Mouse (Mus musculus) forebrain, embryonic 11.5 days (tissue): Measurements from ENCODE around the gene Gsdma3. TPM values are rescaled to one million over a fixed set of nuclear protein-coding genes. Genes with fewer than 3 reads are reported as not detected.

ENCODE experiments used
- ATAC-seq: fragments of 200-750 bp; cut with Nextera tagmentation; replicated peaks from 2 replicates; pipeline ENCODE4 v1.8.0; 2017; ENCODE audit warnings: moderate TSS enrichment; ENCODE audit not compliant: low FRiP score
- DNase-seq: peaks from one replicate; pipeline ENCODE4 v3.0.0-alpha.2; 2017; ENCODE audit warnings: low spot score
- H3K27ac ChIP-seq: fragments of 300-500 bp; sonication (generic); 2 replicates; pipeline ENCODE4 v1.5.1; 2014; ENCODE audit warnings: low read depth, low read length
- H3K27me3 ChIP-seq: fragments of 300-500 bp; sonication (generic); 2 replicates; pipeline ENCODE4 v1.6.1; 2014; ENCODE audit warnings: mild to moderate bottlenecking, low read length, mixed read lengths; ENCODE audit not compliant: control insufficient read depth, insufficient read depth
- H3K36me3 ChIP-seq: fragments of 300-500 bp; sonication (generic); 2 replicates; pipeline ENCODE4 v1.6.1; 2014; ENCODE audit warnings: mild to moderate bottlenecking, low read length, moderate library complexity, mixed read lengths; ENCODE audit not compliant: control insufficient read depth, insufficient read depth
- H3K4me1 ChIP-seq: fragments of 300-500 bp; sonication (generic); replicated peaks from 2 replicates; pipeline ENCODE4 v1.6.1; 2014; ENCODE audit warnings: low read length, mixed read lengths; ENCODE audit not compliant: control insufficient read depth, insufficient read depth
- H3K4me2 ChIP-seq: fragments of 300-500 bp; sonication (generic); 2 replicates; pipeline ENCODE4 v1.6.1; 2014; ENCODE audit warnings: low read depth, mild to moderate bottlenecking, low read length, moderate library complexity, mixed read lengths; ENCODE audit not compliant: severe bottlenecking
- H3K4me3 ChIP-seq: fragments of 300-500 bp; sonication (generic); 2 replicates; pipeline ENCODE4 v1.5.1; 2014; ENCODE audit warnings: low read depth, low read length
- H3K9ac ChIP-seq: fragments of 300-500 bp; sonication (generic); 2 replicates; pipeline ENCODE4 v1.6.1; 2014; ENCODE audit warnings: low read length
- H3K9me3 ChIP-seq: fragments of 300-500 bp; sonication (generic); 2 replicates; pipeline ENCODE4 v1.6.1; 2016; ENCODE audit warnings: low read length, mixed read lengths; ENCODE audit not compliant: control insufficient read depth
- WGBS: fragments of 180-500 bp; shearing (Covaris S2); extraction: QIAGEN DNeasy Blood & Tissue Kit; methylation state at CpG from one replicate; pipeline ENCODE4 v1.1.7; 2014; 5-methylcytosine and 5-hydroxymethylcytosine counted together
- polyA plus RNA-seq: library from polyadenylated mRNA; unstranded; fragments of >200 nt; fragmentation: Nextera tagmentation; extraction: Ambion mirVana; gene quantifications from 2 replicates; pipeline ENCODE4 v1.2.1, GENCODE M21; 2014

The Gsdma3 gene
- not detected in 2 replicates for polyA plus RNA-seq

DNA sequence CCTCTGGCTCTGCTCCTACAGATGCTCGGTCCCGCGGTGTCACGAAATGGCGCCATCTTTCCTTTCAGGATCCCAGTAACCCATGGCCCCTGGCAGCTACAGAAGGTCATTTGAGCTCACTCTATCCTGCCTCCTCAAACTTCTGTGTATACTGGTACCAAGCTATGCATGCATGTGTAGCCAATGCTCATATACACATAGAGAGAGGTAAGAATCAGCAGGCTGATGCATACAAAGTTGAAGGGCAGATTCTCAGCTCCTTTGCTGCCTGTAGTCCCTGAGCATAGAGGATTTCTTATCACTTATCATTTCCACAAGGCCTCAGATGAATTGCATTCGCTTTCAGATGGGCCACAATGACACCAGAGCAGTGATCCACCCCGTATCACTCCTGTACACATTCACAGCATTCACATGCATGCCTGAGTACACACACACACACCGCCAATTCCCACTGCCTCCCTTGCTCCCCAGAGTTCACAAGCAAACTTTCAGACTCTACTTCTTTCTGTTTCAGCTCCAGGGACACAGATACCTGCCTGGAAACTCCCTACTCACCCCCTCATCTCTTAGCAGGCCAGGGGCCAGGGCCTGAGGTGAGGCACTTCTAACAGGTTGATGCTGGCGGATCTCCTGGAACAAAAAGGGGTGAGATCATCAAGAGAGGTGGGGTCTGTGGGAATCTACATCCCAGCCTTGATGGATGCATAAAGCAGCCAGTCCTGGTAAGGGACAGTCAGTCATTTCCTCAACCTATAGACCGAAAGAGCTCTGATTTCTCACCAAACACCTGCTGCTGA, at the start of gene Gsdma3, which contains the start of gene Gm12355:
Gene Gsdma3 (plus strand): TSS at position 750 of the 800 bp plus-strand sequence.
Gene Gm12355 (minus strand): TSS at position 51 of the 800 bp plus-strand sequence.
- no peaks in the 10 kb centered on the region for H3K36me3 ChIP-seq
- H3K4me2 ChIP-seq = no peak within 1 kb of the TSS
- H3K27me3 ChIP-seq = no peaks in the 10 kb centered on the region
- WGBS = 88% methylated on average over 10 of the region's 10 CpGs
- ATAC-seq (no peak), DNase-seq (no peak)
- no peaks in the 10 kb centered on the region for H3K4me1 ChIP-seq
- H3K9ac ChIP-seq = no peak within 1 kb of the TSS
- no peak within 1 kb of the TSS for H3K4me3 ChIP-seq
- no peak within 1 kb of the TSS for H3K27ac ChIP-seq
- no peaks in the 10 kb centered on the region for H3K9me3 ChIP-seq

DNA sequence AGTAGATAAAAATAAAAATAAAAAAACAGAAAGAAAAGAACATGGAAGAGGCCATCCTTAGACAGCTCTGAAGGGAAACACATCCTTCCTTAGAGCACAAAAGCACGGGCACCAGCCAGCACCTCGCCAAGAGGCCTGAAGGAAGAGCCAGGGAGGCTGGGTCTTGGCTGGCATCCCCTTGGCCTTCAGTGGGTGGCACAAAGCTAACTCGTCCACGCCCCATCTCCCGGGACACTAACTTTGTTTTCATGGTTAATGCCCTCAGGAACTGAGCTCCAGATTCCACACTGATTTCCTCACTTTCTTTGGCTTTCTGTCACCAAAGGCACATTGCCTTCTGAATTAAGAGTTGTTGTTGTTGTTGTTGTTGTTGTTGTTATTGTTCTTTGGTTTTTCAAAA, 48.4 kb upstream of the Gsdma3 start:
- no peak overlapping the region for H3K27ac ChIP-seq
- H3K4me1 ChIP-seq = no peaks in the 10 kb centered on the region
- H3K27me3 ChIP-seq = no peaks in the 10 kb centered on the region
- H3K36me3 ChIP-seq = no peaks in the 10 kb centered on the region; the same call in 1 of the 2 replicates
- H3K9ac ChIP-seq = no peak overlapping the region
- H3K9me3 ChIP-seq = no peaks in the 10 kb centered on the region
- no peak for ATAC-seq
- no peak overlapping the region for H3K4me3 ChIP-seq
- H3K4me2 ChIP-seq = no peak overlapping the region
- no peak for DNase-seq
- 87% methylated on average over 5 of the region's 5 CpGs for WGBS

DNA sequence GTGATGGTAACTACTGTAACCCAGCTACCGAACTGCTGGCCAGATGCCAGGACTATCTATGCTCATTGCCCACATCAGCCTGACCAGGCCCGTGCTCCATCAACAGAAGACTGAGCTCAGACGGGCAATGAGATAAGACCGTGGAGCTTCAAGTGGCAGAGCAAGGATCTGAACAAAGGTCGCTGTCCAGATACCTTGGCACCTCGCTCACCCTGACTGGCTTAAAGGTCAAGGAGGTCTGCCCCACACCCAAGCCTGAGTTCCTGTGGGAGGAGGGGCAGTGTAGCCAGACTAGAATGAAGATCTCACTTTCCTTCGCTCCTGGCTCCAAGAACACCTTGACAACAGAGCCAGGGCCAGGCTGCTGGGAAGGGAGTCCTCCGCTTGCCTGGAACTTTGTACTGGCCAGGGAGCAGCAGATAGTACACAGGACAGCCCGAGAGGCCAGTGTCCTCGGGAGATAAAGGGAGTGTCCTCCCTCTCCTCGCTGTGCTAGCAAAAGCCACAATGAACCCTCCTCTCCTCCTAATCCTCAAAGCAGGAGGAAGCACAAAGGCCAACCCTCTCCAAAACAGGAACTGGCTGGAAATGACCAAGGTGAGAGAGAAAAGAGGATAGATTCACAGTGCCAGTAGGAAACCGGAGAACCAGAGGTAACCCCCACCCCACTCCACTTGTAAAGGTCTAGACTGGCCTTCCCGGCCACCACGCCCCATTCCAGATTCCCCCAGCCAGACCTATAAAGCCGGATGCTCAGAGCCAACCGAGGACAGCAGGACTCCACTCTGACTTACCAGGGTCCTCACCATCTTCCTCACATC, 45.6 kb upstream of the Gsdma3 start:
- peaks cover 1% of the 10 kb centered on the region; the same call in 1 of the 2 replicates for H3K4me1 ChIP-seq
- DNase-seq (no peak), ATAC-seq (no peak)
- no peaks in the 10 kb centered on the region; the same call in 1 of the 2 replicates for H3K36me3 ChIP-seq
- H3K4me3 ChIP-seq = no peak overlapping the region
- 70% methylated on average over 16 of the region's 16 CpGs for WGBS
- H3K4me2 ChIP-seq = no peak overlapping the region
- H3K27ac ChIP-seq = no peak overlapping the region
- no peaks in the 10 kb centered on the region for H3K9me3 ChIP-seq
- H3K27me3 ChIP-seq = no peaks in the 10 kb centered on the region
- H3K9ac ChIP-seq = no peak overlapping the region

DNA sequence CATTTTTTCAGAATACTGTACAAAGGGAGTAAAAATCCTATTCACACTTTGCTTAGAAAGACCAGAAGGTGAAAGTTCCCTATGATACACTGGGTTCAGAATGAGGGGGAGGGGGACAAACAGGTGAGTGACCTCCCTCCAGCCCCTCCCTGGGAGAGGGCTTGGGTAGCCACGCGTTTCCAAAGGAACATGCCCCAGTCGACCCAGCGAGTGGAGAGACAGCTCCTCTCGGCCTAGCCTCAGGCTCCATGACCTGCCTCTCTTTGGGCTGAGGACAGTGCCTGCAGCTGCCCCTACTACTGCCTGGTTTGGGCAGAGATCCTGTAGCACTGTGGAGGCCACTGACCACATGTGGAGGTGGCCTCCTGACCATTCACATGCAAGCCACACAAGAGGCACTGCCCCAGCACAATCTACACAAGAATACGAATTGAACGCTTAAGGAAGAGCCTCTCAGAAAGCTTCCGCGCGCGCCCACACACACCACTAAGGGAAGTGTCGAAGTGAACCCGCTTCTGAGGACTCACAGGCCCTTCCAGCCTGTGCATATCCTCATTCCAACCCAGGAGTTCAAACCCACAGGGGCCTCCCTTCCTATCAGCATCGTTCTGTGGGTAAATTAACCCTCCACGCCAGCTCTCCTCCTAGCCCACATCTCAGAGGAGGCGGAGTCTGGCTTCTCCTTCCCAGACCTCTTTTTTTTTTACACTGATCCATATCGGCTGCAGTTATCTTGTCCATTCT, 44.7 kb upstream of the Gsdma3 start:
- Histone ChIP-seq H3K4me3 (no peak overlapping the region), H3K9me3 (no peaks in the 10 kb centered on the region), H3K27ac (no peak overlapping the region), H3K4me1 (peaks cover 11% of the 10 kb centered on the region; the same call in 1 of the 2 replicates), H3K4me2 (no peak overlapping the region), H3K27me3 (no peaks in the 10 kb centered on the region), H3K36me3 (no peaks in the 10 kb centered on the region; the same call in 1 of the 2 replicates), H3K9ac (no peak overlapping the region)
- no peak for ATAC-seq
- DNase-seq = no peak
- 72% methylated on average over 17 of the region's 17 CpGs for WGBS

DNA sequence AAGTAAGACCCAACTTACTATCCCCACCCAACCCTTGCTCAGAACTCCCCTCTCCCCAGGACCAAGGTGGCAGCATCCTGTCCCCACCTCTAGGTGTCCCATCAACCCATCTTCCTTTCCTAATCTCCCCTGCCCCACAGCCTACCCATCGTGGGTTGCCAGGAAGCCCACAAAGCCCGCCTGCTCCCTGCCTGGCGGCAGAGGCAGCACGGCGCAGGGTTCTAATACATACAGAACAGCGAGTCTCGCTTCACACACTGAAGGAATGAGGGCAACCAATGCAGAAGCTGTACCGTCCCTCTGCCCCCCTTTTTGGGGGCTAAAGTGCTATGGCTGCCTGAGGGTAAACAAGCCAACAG, 44.2 kb upstream of the Gsdma3 start:
- Histone ChIP-seq H3K4me2 (no peak overlapping the region), H3K4me3 (no peak overlapping the region), H3K27me3 (no peaks in the 10 kb centered on the region), H3K27ac (no peak overlapping the region), H3K4me1 (peaks cover 11% of the 10 kb centered on the region; the same call in 1 of the 2 replicates), H3K9ac (no peak overlapping the region), H3K36me3 (no peaks in the 10 kb centered on the region; the same call in 1 of the 2 replicates), H3K9me3 (no peaks in the 10 kb centered on the region)
- no peak for DNase-seq
- no peak for ATAC-seq
- WGBS = 78% methylated on average over 8 of the region's 8 CpGs

DNA sequence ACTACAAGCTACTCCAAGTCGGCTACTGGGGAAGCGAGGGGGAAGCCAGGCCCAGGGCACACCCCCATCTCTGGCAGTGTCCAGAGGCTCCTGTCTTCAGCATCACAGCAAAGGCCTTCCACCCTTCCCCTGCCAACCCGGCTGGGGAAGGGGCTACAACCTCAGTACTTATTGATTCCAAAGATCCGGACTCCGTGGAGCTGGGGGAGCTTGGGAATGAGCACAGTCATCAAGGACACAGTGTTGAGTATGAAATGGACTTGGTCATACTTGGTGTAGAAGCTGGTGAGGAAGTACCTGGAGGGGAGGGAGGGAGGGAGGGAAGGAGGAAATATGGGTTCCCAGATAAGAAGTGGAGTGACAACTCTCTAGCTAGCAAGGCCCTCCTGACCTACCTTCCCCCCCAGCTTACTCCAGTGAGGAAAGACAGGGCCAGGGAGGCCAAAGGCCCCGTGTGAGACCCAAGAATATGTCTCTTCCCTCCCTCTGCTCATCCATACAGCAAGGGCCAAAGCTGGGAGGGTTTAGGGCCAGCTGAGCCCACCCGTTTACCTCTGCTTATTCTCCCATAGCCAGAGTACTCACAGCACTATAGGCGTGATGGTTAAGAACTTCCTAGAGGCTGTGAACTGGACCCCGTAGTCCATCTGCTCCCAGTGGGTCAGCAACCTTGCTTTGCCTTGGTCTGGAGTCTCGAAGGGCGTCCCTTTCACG, 43.5 kb upstream of the Gsdma3 start:
- 88% methylated on average over 12 of the region's 12 CpGs for WGBS

DNA sequence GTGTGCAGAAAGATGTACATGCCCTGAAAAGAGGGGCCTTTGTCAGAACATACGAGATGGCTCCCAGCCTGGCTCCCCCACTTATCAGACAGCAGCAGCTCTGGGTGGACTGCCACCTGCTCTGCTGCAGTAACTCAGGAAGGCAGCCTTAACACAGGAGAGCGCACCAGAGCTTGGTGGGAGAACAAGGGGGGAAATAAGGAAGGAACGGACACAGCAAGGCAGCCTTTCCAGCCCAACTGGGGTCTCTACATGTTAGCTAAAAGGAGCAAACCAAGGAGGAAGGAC, 43.0 kb upstream of the Gsdma3 start:
- H3K9ac ChIP-seq = no peak overlapping the region
- no peaks in the 10 kb centered on the region for H3K9me3 ChIP-seq
- DNase-seq (no peak), ATAC-seq (no peak)
- peaks cover 19% of the 10 kb centered on the region for H3K4me1 ChIP-seq
- no peak overlapping the region for H3K4me2 ChIP-seq
- WGBS = 95% methylated on average over 3 of the region's 3 CpGs
- H3K27ac ChIP-seq = no peak overlapping the region
- H3K27me3 ChIP-seq = no peaks in the 10 kb centered on the region
- H3K4me3 ChIP-seq = no peak overlapping the region
- H3K36me3 ChIP-seq = no peaks in the 10 kb centered on the region; the same call in 1 of the 2 replicates

More for the DNA sequence above, 43.5 kb upstream of the Gsdma3 start:
- Histone ChIP-seq H3K36me3 (no peaks in the 10 kb centered on the region; the same call in 1 of the 2 replicates), H3K27me3 (no peaks in the 10 kb centered on the region), H3K9ac (no peak overlapping the region), H3K27ac (no peak overlapping the region), H3K9me3 (no peaks in the 10 kb centered on the region), H3K4me1 (peaks cover 14% of the 10 kb centered on the region), H3K4me2 (no peak overlapping the region), H3K4me3 (no peak overlapping the region)
- ATAC-seq (no peak), DNase-seq (no peak)

DNA sequence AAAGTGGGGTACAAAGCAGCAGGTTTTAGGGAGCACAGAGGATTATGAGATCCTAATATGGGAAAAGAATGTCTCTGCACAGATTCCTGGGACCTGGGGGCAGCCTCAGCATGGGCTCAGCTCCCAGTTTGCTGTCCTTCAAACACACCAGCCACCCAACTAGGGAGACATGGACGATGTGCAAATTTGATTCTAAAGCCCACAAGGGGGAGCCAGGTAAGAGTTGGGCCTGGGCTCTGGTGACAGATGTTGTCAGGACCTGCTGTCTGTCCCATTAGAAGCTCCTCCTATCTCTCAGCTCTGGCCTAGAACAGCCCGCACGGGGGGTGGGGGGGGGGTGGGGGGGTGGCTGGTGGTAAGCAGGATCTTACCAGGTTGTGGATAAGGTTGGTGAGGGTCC, 42.6 kb upstream of the Gsdma3 start:
- no peaks in the 10 kb centered on the region for H3K27me3 ChIP-seq
- H3K4me1 ChIP-seq = peaks cover 20% of the 10 kb centered on the region
- no peak overlapping the region for H3K4me3 ChIP-seq
- no peak overlapping the region for H3K27ac ChIP-seq
- ATAC-seq = no peak
- H3K4me2 ChIP-seq = no peak overlapping the region
- DNase-seq = no peak
- no peaks in the 10 kb centered on the region for H3K9me3 ChIP-seq
- no peak overlapping the region for H3K9ac ChIP-seq
- H3K36me3 ChIP-seq = no peaks in the 10 kb centered on the region; the same call in 1 of the 2 replicates
- WGBS = 37% methylated on average over 3 of the region's 3 CpGs
